Mouse (Mus musculus) stomach, embryonic 14.5 days (tissue): ENCODE data around the gene Rab28. TPM values are rescaled to one million over a fixed set of nuclear protein-coding genes. Genes with fewer than 3 reads are reported as not detected.

Experiments
- ATAC-seq: fragments of 200-750 bp; cut with Nextera tagmentation; 2 replicates; pipeline ENCODE4 v1.8.0; 2017; ENCODE audit warnings: low read depth, moderate TSS enrichment; ENCODE audit not compliant: insufficient number of reproducible peaks, insufficient read depth, low FRiP score
- H3K27ac ChIP-seq: fragments of 300-500 bp; sonication (generic); 2 replicates; pipeline ENCODE4 v1.5.1; 2014; ENCODE audit warnings: mild to moderate bottlenecking, low read length, moderate library complexity, mixed read lengths
- H3K27me3 ChIP-seq: fragments of 300-500 bp; sonication (generic); 2 replicates; pipeline ENCODE4 v1.6.1; 2014; ENCODE audit warnings: low read length, control low read depth, mixed read lengths; ENCODE audit not compliant: control insufficient read depth, insufficient read depth
- H3K36me3 ChIP-seq: fragments of 300-500 bp; sonication (generic); 2 replicates; pipeline ENCODE4 v1.6.1; 2014; ENCODE audit warnings: mild to moderate bottlenecking, control low read depth, low read length, moderate library complexity, mixed read lengths; ENCODE audit not compliant: control insufficient read depth, insufficient read depth
- H3K4me1 ChIP-seq: fragments of 300-500 bp; sonication (generic); 2 replicates; pipeline ENCODE4 v1.6.1; 2014; ENCODE audit warnings: low read length, control low read depth, mixed read lengths; ENCODE audit not compliant: control insufficient read depth, insufficient read depth
- H3K4me2 ChIP-seq: fragments of 300-500 bp; sonication (generic); replicated peaks from 2 replicates; pipeline ENCODE4 v1.6.1; 2014; ENCODE audit warnings: low read depth, low read length, control low read depth
- H3K4me3 ChIP-seq: fragments of 300-500 bp; sonication (generic); 2 replicates; pipeline ENCODE4 v1.5.1; 2014; ENCODE audit warnings: low read depth, low read length, control low read depth
- H3K9ac ChIP-seq: fragments of 300-500 bp; sonication (generic); replicated peaks from 2 replicates; pipeline ENCODE4 v1.6.1; 2014; ENCODE audit warnings: low read depth, mild to moderate bottlenecking, control low read depth, low read length, moderate library complexity, mixed read lengths
- H3K9me3 ChIP-seq: fragments of 300-500 bp; sonication (generic); 2 replicates; pipeline ENCODE4 v1.6.1; 2016; ENCODE audit warnings: low read depth, low read length, control low read depth; ENCODE audit not compliant: control insufficient read depth
- WGBS: fragments of 180-500 bp; shearing (Covaris S2); extraction: QIAGEN DNeasy Blood & Tissue Kit; methylation state at CpG from one replicate; pipeline ENCODE4 v1.1.7; 2014; 5-methylcytosine and 5-hydroxymethylcytosine counted together
- polyA plus RNA-seq: library from polyadenylated mRNA; unstranded; fragments of >200 nt; fragmentation: Nextera tagmentation; extraction: Ambion mirVana; gene quantifications from 2 replicates; pipeline ENCODE4 v1.2.1, GENCODE M21; 2014

Rab28 gene
- polyA plus RNA-seq, 1 experiment from 2014 or later, result 72.3 TPM

- no peaks in the 10 kb centered on the region for H3K36me3 ChIP-seq
- no peaks in the 10 kb centered on the region for H3K27me3 ChIP-seq
- H3K4me2 ChIP-seq, result no peak overlapping the region
- peaks cover 12% of the 10 kb centered on the region; the same call in 1 of the 2 replicates for H3K4me1 ChIP-seq
- no peak overlapping the region for H3K9ac ChIP-seq
- H3K9me3 ChIP-seq, result no peaks in the 10 kb centered on the region
- ATAC-seq, result no peak
- H3K27ac ChIP-seq, result no peak overlapping the region
- 26% methylated on average over 5 of the region's 5 CpGs for WGBS
- no peak overlapping the region for H3K4me3 ChIP-seq
Observed at GRCm38 (mm10) chr5:41610447-41611030, 97.4 kb downstream of the Rab28 start.

GRCm38 (mm10) chr5:41596242-41597117, 111.5 kb downstream of the Rab28 start:
- H3K27ac ChIP-seq, result no peak overlapping the region
- no peaks in the 10 kb centered on the region for H3K27me3 ChIP-seq
- no peak overlapping the region for H3K4me3 ChIP-seq
- H3K9ac ChIP-seq, result no peak overlapping the region
- H3K36me3 ChIP-seq, result no peaks in the 10 kb centered on the region
- WGBS, result 97% methylated on average over 3 of the region's 3 CpGs
- no peaks in the 10 kb centered on the region for H3K4me1 ChIP-seq
- H3K9me3 ChIP-seq, result no peaks in the 10 kb centered on the region
- H3K4me2 ChIP-seq, result no peak overlapping the region
- no peak for ATAC-seq

GRCm38 (mm10) chr5:41595199-41595598, 112.8 kb downstream of the Rab28 start:
- Histone ChIP-seq H3K4me1 (no peaks in the 10 kb centered on the region), H3K9ac (no peak overlapping the region), H3K4me2 (no peak overlapping the region), H3K9me3 (no peaks in the 10 kb centered on the region), H3K27me3 (no peaks in the 10 kb centered on the region), H3K4me3 (no peak overlapping the region), H3K36me3 (no peaks in the 10 kb centered on the region), H3K27ac (no peak overlapping the region)
- 44% methylated on average over 3 of the region's 3 CpGs for WGBS
- no peak for ATAC-seq

GRCm38 (mm10) chr5:41578051-41578450, 129.9 kb downstream of the Rab28 start:
- Histone ChIP-seq H3K4me1 (no peaks in the 10 kb centered on the region), H3K27ac (no peak overlapping the region), H3K4me3 (no peak overlapping the region), H3K27me3 (no peaks in the 10 kb centered on the region), H3K4me2 (no peak overlapping the region), H3K36me3 (no peaks in the 10 kb centered on the region), H3K9ac (no peak overlapping the region), H3K9me3 (no peaks in the 10 kb centered on the region)
- no peak for ATAC-seq
- 41% methylated on average over 2 of the region's 2 CpGs for WGBS

Other genes with a start within 250 kb of the Rab28 start
- gene Nkx3-2, start 56.3 kb upstream of the Rab28 start, polyA plus RNA-seq, result 2.0 and 2.8 TPM in 2 replicates
- gene Bod1l, start 136.2 kb upstream of the Rab28 start, polyA plus RNA-seq, result 26.9 and 28.5 TPM in 2 replicates